Mouse (Mus musculus) MEL (cell line): ENCODE measurements around the gene Gm10639. TPM values are rescaled to one million over a fixed set of nuclear protein-coding genes. Genes with fewer than 3 reads are reported as not detected.
"Not testable (repeated sequence)": the region's sequence is repeated elsewhere in the genome, so short reads cannot be mapped to it uniquely, and the experiment has no call there.

Source experiments
- DNase-seq: peaks from one replicate; pipeline ENCODE4 v3.0.0; 2011; ENCODE audit warnings: low read depth, low spot score
- H3K27ac ChIP-seq: 2 replicates; pipeline ENCODE4 v1.5.1; 2012; ENCODE audit warnings: low read depth, mild to moderate bottlenecking, control low read depth, low read length, moderate library complexity; ENCODE audit not compliant: control insufficient read depth
- H3K27me3 ChIP-seq, 2 experiments: fragments of 150-350 bp in 1 of 2; sonication (generic) in 1 of 2; 2 replicates each; pipeline ENCODE4 v1.6.1; 2012; ENCODE audit warnings: low read length in 2 of 2, mild to moderate bottlenecking in 2 of 2, improper control_type of control experiment in 1 of 2, moderate library complexity in 1 of 2; ENCODE audit not compliant: insufficient read depth in 2 of 2, control insufficient read depth in 1 of 2
- H3K36me3 ChIP-seq, 2 experiments: 2 replicates each; pipeline ENCODE4 v1.6.1; 2012 to 2014; ENCODE audit warnings: low read length in 2 of 2, improper control_type of control experiment in 1 of 2, inconsistent platforms in 1 of 2, mild to moderate bottlenecking in 1 of 2; ENCODE audit not compliant: insufficient read depth in 2 of 2, control insufficient read depth in 1 of 2
- H3K4me1 ChIP-seq, 2 experiments: fragments of 150-350 bp in 1 of 2; sonication (generic) in 1 of 2; 2 replicates each; pipeline ENCODE4 v1.6.1; 2012; ENCODE audit warnings: low read length in 2 of 2, improper control_type of control experiment in 1 of 2, mild to moderate bottlenecking in 1 of 2; ENCODE audit not compliant: insufficient read depth in 2 of 2, control insufficient read depth in 1 of 2
- H3K4me3 ChIP-seq, 2 experiments: fragments of 150-350 bp in 1 of 2; sonication (generic) in 1 of 2; 2 replicates each; pipeline ENCODE4 v1.5.1; 2012; ENCODE audit warnings: low read depth in 2 of 2, low read length in 2 of 2, mild to moderate bottlenecking in 2 of 2, moderate library complexity in 2 of 2, control low read depth in 1 of 2, improper control_type of control experiment in 1 of 2; ENCODE audit not compliant: control insufficient read depth in 1 of 2, insufficient read depth in 1 of 2
- H3K79me2 ChIP-seq: 2 replicates; pipeline ENCODE4 v1.6.1; 2012; ENCODE audit warnings: mild to moderate bottlenecking, low read length, moderate library complexity; ENCODE audit not compliant: control insufficient read depth, poor library complexity, insufficient read depth
- H3K9ac ChIP-seq: 2 replicates; pipeline ENCODE4 v1.6.1; 2012; ENCODE audit warnings: low read depth, mild to moderate bottlenecking, control low read depth, low read length, moderate library complexity; ENCODE audit not compliant: control insufficient read depth, poor library complexity, severe bottlenecking
- H3K9me3 ChIP-seq: fragments of 150-350 bp; sonication (generic); replicated peaks from 2 replicates; pipeline ENCODE4 v1.6.1; 2012; ENCODE audit warnings: mild to moderate bottlenecking, low read length, improper control_type of control experiment, moderate library complexity; ENCODE audit not compliant: insufficient read depth
- BHLHE40 ChIP-seq: IDR thresholded peaks from 2 replicates; pipeline ENCODE4 v1.6.1; 2012; ENCODE audit warnings: low read depth, mild to moderate bottlenecking, inconsistent platforms, low read length, improper control_type of control experiment, borderline replicate concordance
- CTCF ChIP-seq, 3 experiments: IDR thresholded peaks in 2 of 3; conservative IDR thresholded peaks in 1 of 3; 2 replicates each; pipeline ENCODE4 v1.5.1; 2011 to 2012; ENCODE audit warnings: low read length in 3 of 3, low read depth in 2 of 3, mild to moderate bottlenecking in 2 of 3, improper control_type of control experiment in 1 of 3, inconsistent platforms in 1 of 3, mixed read lengths in 1 of 3, moderate library complexity in 1 of 3; ENCODE audit not compliant: control insufficient read depth in 1 of 3, insufficient read depth in 1 of 3, poor library complexity in 1 of 3, severe bottlenecking in 1 of 3
- ELF1 ChIP-seq: IDR thresholded peaks from 2 replicates; pipeline ENCODE4 v1.6.1; 2014; ENCODE audit warnings: low read depth, mild to moderate bottlenecking, inconsistent platforms, low read length, improper control_type of control experiment, moderate library complexity
- MXI1 ChIP-seq: IDR thresholded peaks from 2 replicates; pipeline ENCODE4 v1.6.1; 2011; ENCODE audit warnings: mild to moderate bottlenecking, low read depth, low read length, improper control_type of control experiment
- POLR2AphosphoS2 ChIP-seq: IDR thresholded peaks from 2 replicates; pipeline ENCODE4 v1.6.1; 2011; ENCODE audit warnings: low read length, improper control_type of control experiment
- RAD21 ChIP-seq: IDR thresholded peaks from 2 replicates; pipeline ENCODE4 v1.6.1; 2011; ENCODE audit warnings: mild to moderate bottlenecking, low read depth, low read length, improper control_type of control experiment
- RCOR1 ChIP-seq: IDR thresholded peaks from 2 replicates; pipeline ENCODE4 v1.6.1; 2012; ENCODE audit warnings: low read depth, mild to moderate bottlenecking, inconsistent platforms, low read length, improper control_type of control experiment
- SIN3A ChIP-seq: IDR thresholded peaks from 2 replicates; pipeline ENCODE4 v1.6.1; 2012; ENCODE audit warnings: low read length, improper control_type of control experiment, inconsistent platforms
- TBP ChIP-seq: IDR thresholded peaks from 2 replicates; pipeline ENCODE4 v1.8.0; 2011; ENCODE audit warnings: low read depth, low read length, improper control_type of control experiment
- polyA plus RNA-seq, 2 experiments: library from polyadenylated mRNA; stranded (reverse) in 1 of 2; unstranded in 1 of 2; fragments of >175 nt in 1 of 2; fragments of >200 nt in 1 of 2; gene quantifications; 2 replicates each; pipeline versions ENCODE4 v1.2.1 to v1.2.4; 2012; ENCODE audit warnings: low replicate concordance in 2 of 2, low read depth in 1 of 2; ENCODE audit not compliant: insufficient read length in 2 of 2, insufficient read depth in 1 of 2, missing spikeins in 1 of 2
- total RNA-seq: library from RNA; depleted of rRNA; stranded (reverse); fragments of 300-350 nt; gene quantifications from 2 replicates; pipeline ENCODE4 v1.2.3, GENCODE M21; 2012

Gm10639 gene
- total and polyA plus RNA-seq, 3 experiments: not detected

- no peak for DNase-seq
- Histone ChIP-seq H3K9ac (no peak within 1 kb of the TSS), H3K36me3 (no peaks in the 10 kb centered on the region), H3K79me2 (no peaks in the 10 kb centered on the region), H3K27me3 (no peaks in the 10 kb centered on the region), H3K27ac (no peak within 1 kb of the TSS), H3K4me1 (no peaks in the 10 kb centered on the region), H3K4me3 (no peak within 1 kb of the TSS), H3K9me3 (no peaks in the 10 kb centered on the region)
- TF ChIP-seq SIN3A (no peak), RCOR1 (no peak), MXI1 (no peak), POLR2AphosphoS2 (no peak), BHLHE40 (no peak), RAD21 (no peak)
These were observed 25.0 kb downstream of the Gm10639 start, which contains the start of gene Omt2a for GRCm38 (mm10) chr9:78314696-78315095. Omt2a (minus strand) TSS chr9:78314796.

- peak; percentile 41 for DNase-seq
- Histone ChIP-seq H3K27me3 (no peaks in the 10 kb centered on the region), H3K9ac (no peak overlapping the region), H3K27ac (no peak overlapping the region), H3K9me3 (no peaks in the 10 kb centered on the region), H3K4me1 (no peaks in the 10 kb centered on the region), H3K4me3 (no peak overlapping the region), H3K79me2 (no peaks in the 10 kb centered on the region), H3K36me3 (no peaks in the 10 kb centered on the region)
- TF ChIP-seq TBP: no peak
- peak; percentile 17 to 43 (median 42); a peak in 4 of 6 replicates for TF ChIP-seq CTCF (IDR thresholded peaks at IDR 0.05 in 2 of 3, conservative IDR thresholded peaks at IDR 0.05 in 1 of 3; ENCODE audit: control insufficient read depth in 1 of 3, insufficient read depth in 1 of 3, low read depth in 2 of 3, low read length in 3 of 3, poor library complexity in 1 of 3, severe bottlenecking in 1 of 3)
- no peak for TF ChIP-seq ELF1
- TF ChIP-seq RAD21: peak; percentile 12
These were observed 29.8 kb downstream of the Gm10639 start for GRCm38 (mm10) chr9:78319499-78319898.

GRCm38 (mm10) chr9:78327289-78327688 is 37.6 kb downstream of the Gm10639 start, which contains the start of gene Omt2b:
Omt2b (plus strand) TSS chr9:78327589.
- not testable (repeated sequence) for H3K9me3 ChIP-seq

GRCm38 (mm10) chr9:78337050-78337449 is 47.3 kb downstream of the Gm10639 start:
- H3K36me3 ChIP-seq, DNase-seq, H3K9me3 ChIP-seq, H3K79me2 ChIP-seq, H3K4me3 ChIP-seq, H3K27ac ChIP-seq, H3K9ac ChIP-seq, H3K27me3 ChIP-seq, H3K4me1 ChIP-seq: not testable (repeated sequence)

More at GRCm38 (mm10) chr9:78327289-78327688, 37.6 kb downstream of the Gm10639 start, which contains the start of gene Omt2b:
- not testable (repeated sequence) for DNase-seq, H3K27me3 ChIP-seq, H3K9ac ChIP-seq, H3K36me3 ChIP-seq, H3K79me2 ChIP-seq, H3K4me3 ChIP-seq, H3K27ac ChIP-seq, H3K4me1 ChIP-seq
